Mouse (Mus musculus) neural tube, embryonic 13.5 days (tissue): ENCODE measurements at regions not wholly inside any gene's neighbourhood (a gene's known extent, or its start where the extent isn't known, plus 50 kb on each side); places are given as distances from the start of the nearest gene placed in this dataset.

Experiments
- ATAC-seq: fragments of 200-750 bp; cut with Nextera tagmentation; 2 replicates; pipeline ENCODE4 v1.8.0; 2017; ENCODE audit warnings: low read depth, mild to moderate bottlenecking, moderate TSS enrichment, moderate library complexity
- H3K27ac ChIP-seq: fragments of 300-500 bp; sonication (generic); replicated peaks from 2 replicates; pipeline ENCODE4 v1.5.1; 2015; ENCODE audit warnings: moderate library complexity, mild to moderate bottlenecking, inconsistent platforms
- H3K27me3 ChIP-seq: fragments of 300-500 bp; sonication (generic); 2 replicates; pipeline ENCODE4 v1.6.1; 2015; ENCODE audit warnings: mild to moderate bottlenecking, inconsistent platforms
- H3K36me3 ChIP-seq: fragments of 300-500 bp; sonication (generic); 2 replicates; pipeline ENCODE4 v1.6.1; 2015; ENCODE audit warnings: mild to moderate bottlenecking, inconsistent platforms
- H3K4me1 ChIP-seq: fragments of 300-500 bp; sonication (generic); replicated peaks from 2 replicates; pipeline ENCODE4 v1.6.1; 2015; ENCODE audit warnings: inconsistent platforms
- H3K4me2 ChIP-seq: fragments of 300-500 bp; sonication (generic); 2 replicates; pipeline ENCODE4 v1.6.1; 2015; ENCODE audit warnings: inconsistent platforms, mild to moderate bottlenecking, moderate library complexity
- H3K4me3 ChIP-seq: fragments of 300-500 bp; sonication (generic); 2 replicates; pipeline ENCODE4 v1.5.1; 2015; ENCODE audit warnings: mild to moderate bottlenecking, inconsistent platforms
- H3K9ac ChIP-seq: fragments of 300-500 bp; sonication (generic); 2 replicates; pipeline ENCODE4 v1.6.1; 2015; ENCODE audit warnings: moderate library complexity, mild to moderate bottlenecking, inconsistent platforms
- H3K9me3 ChIP-seq: fragments of 300-500 bp; sonication (generic); 2 replicates; pipeline ENCODE4 v1.6.1; 2016; ENCODE audit warnings: inconsistent platforms
- WGBS: fragments of 180-500 bp; shearing (Covaris S2); methylation state at CpG from one replicate; pipeline ENCODE4 v1.1.7; 2015; 5-methylcytosine and 5-hydroxymethylcytosine counted together

GRCm38 (mm10) chr14:13732731-13733697 lies 62.3 kb downstream of the Sntn start:
- Histone ChIP-seq H3K27me3 (no peaks in the 10 kb centered on the region), H3K9me3 (0 out of 2 replicates have a peak, but pooled peaks cover 10% of the 10 kb centered on the region), H3K4me2 (no peak overlapping the region), H3K9ac (no peak overlapping the region), H3K4me3 (no peak overlapping the region), H3K36me3 (no peaks in the 10 kb centered on the region), H3K27ac (no peak overlapping the region), H3K4me1 (no peaks in the 10 kb centered on the region)
- peak; percentile 75 for ATAC-seq
- 57% methylated on average over 8 of the region's 8 CpGs for WGBS
